Mouse (Mus musculus) embryonic facial prominence, embryonic 15.5 days (tissue): ENCODE results near the gene Brd1. TPM values are rescaled to one million over a fixed set of nuclear protein-coding genes. Genes with fewer than 3 reads are reported as not detected.

Experiments used
- ATAC-seq: fragments of 200-750 bp; cut with Nextera tagmentation; 2 replicates; pipeline ENCODE4 v1.8.0; 2017; ENCODE audit warnings: low read depth, moderate TSS enrichment; ENCODE audit not compliant: insufficient number of reproducible peaks, low FRiP score, low TSS enrichment
- H3K27ac ChIP-seq: fragments of 300-500 bp; sonication (generic); replicated peaks from 2 replicates; pipeline ENCODE4 v1.5.1; 2015; ENCODE audit warnings: mild to moderate bottlenecking, inconsistent platforms
- H3K27me3 ChIP-seq: fragments of 300-500 bp; sonication (generic); 2 replicates; pipeline ENCODE4 v1.6.1; 2015; ENCODE audit warnings: inconsistent platforms
- H3K36me3 ChIP-seq: fragments of 300-500 bp; sonication (generic); 2 replicates; pipeline ENCODE4 v1.6.1; 2015; ENCODE audit warnings: mild to moderate bottlenecking, inconsistent platforms
- H3K4me1 ChIP-seq: fragments of 300-500 bp; sonication (generic); 2 replicates; pipeline ENCODE4 v1.6.1; 2015; ENCODE audit warnings: inconsistent platforms
- H3K4me2 ChIP-seq: fragments of 300-500 bp; sonication (generic); replicated peaks from 2 replicates; pipeline ENCODE4 v1.6.1; 2015; ENCODE audit warnings: mild to moderate bottlenecking, inconsistent platforms
- H3K4me3 ChIP-seq: fragments of 300-500 bp; sonication (generic); replicated peaks from 2 replicates; pipeline ENCODE4 v1.5.1; 2015; ENCODE audit warnings: mild to moderate bottlenecking, inconsistent platforms
- H3K9ac ChIP-seq: fragments of 300-500 bp; sonication (generic); 2 replicates; pipeline ENCODE4 v1.6.1; 2015; ENCODE audit warnings: inconsistent platforms
- H3K9me3 ChIP-seq: fragments of 300-500 bp; sonication (generic); replicated peaks from 2 replicates; pipeline ENCODE4 v1.6.1; 2016; ENCODE audit warnings: inconsistent platforms
- WGBS: fragments of 180-500 bp; shearing (Covaris S2); methylation state at CpG from one replicate; pipeline ENCODE4 v1.1.7; 2015; 5-methylcytosine and 5-hydroxymethylcytosine counted together
- polyA plus RNA-seq: library from polyadenylated mRNA; unstranded; fragments of >200 nt; fragmentation: Nextera tagmentation; extraction: Ambion mirVana; gene quantifications from 2 replicates; pipeline ENCODE4 v1.2.1, GENCODE M21; 2015

Brd1 gene
- polyA plus RNA-seq, 1 experiment from 2014 or later: 21.3 TPM

DNA sequence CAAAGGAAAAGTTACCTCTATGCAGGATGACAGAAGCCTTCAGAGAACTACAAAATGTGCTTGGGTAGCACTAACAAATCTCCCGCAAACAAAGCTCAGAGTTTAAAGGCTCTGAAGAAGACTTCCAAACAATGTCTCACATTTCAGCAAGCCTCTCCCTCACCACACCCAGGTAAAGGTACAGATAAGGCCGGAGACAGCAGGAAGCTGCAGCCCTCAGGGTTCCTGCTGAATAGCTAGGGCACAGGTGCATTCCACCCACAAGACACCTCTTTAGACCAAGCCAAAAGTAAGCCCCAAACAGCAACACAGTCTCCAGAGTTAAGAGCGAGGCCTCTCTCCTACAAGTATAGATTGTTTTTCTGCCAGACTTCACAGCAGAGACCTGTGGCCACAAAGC, 3.3 kb downstream of the Brd1 start:
- Histone ChIP-seq H3K36me3 (peaks cover 37% of the 10 kb centered on the region), H3K9me3 (no peaks in the 10 kb centered on the region), H3K4me2 (no peak overlapping the region), H3K27ac (no peak overlapping the region), H3K4me3 (no peak overlapping the region), H3K4me1 (peaks cover 38% of the 10 kb centered on the region), H3K9ac (no peak overlapping the region), H3K27me3 (no peaks in the 10 kb centered on the region)
- ATAC-seq: no peak
- WGBS: 67% methylated on average over 3 of the region's 3 CpGs

DNA sequence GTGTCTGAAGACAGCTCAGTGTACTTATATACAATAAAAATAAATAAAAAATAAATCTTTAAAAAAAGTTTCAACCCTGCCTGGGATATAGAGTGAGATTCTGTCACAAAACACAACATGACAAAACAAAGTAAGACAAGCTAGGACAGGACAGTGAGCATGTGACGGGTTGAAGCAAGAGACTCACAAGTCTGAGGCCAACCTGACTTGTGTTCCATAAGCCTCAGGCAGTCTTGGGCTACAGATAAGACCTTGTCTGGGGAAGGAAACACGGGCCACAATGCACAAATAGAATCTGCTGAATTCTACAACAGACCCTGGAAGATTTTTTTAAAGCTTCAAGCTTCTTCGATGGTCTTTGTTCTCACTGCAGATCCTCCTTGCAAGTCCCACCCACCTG, 6.8 kb downstream of the Brd1 start:
- no peak for ATAC-seq
- Histone ChIP-seq H3K27me3 (no peaks in the 10 kb centered on the region), H3K27ac (no peak overlapping the region), H3K36me3 (peaks cover 68% of the 10 kb centered on the region), H3K9me3 (no peaks in the 10 kb centered on the region), H3K4me3 (no peak overlapping the region), H3K9ac (no peak overlapping the region), H3K4me2 (no peak overlapping the region), H3K4me1 (peaks cover 27% of the 10 kb centered on the region)
- WGBS: 63% methylated on average over 3 of the region's 3 CpGs

- Histone ChIP-seq H3K9ac (no peak overlapping the region), H3K4me2 (no peak overlapping the region), H3K36me3 (peaks cover 78% of the 10 kb centered on the region), H3K27me3 (no peaks in the 10 kb centered on the region), H3K4me1 (peaks cover 10% of the 10 kb centered on the region; the same call in 1 of the 2 replicates), H3K27ac (no peak overlapping the region), H3K9me3 (no peaks in the 10 kb centered on the region), H3K4me3 (no peak overlapping the region)
- no peak for ATAC-seq
- WGBS: 88% methylated on average over 5 of the region's 5 CpGs
These were observed 9.0 kb downstream of the Brd1 start for GRCm38 (mm10) chr15:88725036-88725435.

GRCm38 (mm10) chr15:88724311-88724710, 9.7 kb downstream of the Brd1 start:
- WGBS: 57% methylated on average over 7 of the region's 7 CpGs
- no peaks in the 10 kb centered on the region for H3K27me3 ChIP-seq
- ATAC-seq: no peak
- H3K27ac ChIP-seq: no peak overlapping the region
- no peak overlapping the region for H3K4me2 ChIP-seq
- peaks cover 9% of the 10 kb centered on the region; the same call in 1 of the 2 replicates for H3K4me1 ChIP-seq
- H3K4me3 ChIP-seq: no peak overlapping the region
- no peaks in the 10 kb centered on the region for H3K9me3 ChIP-seq
- no peak overlapping the region for H3K9ac ChIP-seq
- peaks cover 76% of the 10 kb centered on the region for H3K36me3 ChIP-seq

DNA sequence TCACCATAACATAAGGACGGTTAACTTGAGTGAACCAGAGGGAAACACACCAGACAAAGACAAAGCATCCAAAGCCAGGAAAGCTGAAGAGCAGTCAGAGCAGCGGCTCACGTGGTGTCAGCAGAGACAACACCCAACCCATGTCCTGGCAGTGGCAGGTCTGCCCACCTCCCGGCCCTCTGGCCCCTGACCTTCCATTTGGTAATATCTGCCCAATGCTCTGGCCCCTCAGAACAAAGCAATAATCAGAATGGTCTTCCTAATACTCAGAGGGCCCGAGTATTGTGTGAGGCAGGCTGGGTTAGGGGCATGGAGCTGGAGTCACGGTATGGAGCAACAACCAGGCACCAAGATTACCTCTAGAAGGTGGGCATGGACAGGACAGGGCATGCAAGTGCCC, 10.8 kb downstream of the Brd1 start:
- H3K4me3 ChIP-seq: no peak overlapping the region
- WGBS: 86% methylated on average over 6 of the region's 6 CpGs
- H3K27me3 ChIP-seq: no peaks in the 10 kb centered on the region
- H3K36me3 ChIP-seq: peaks cover 73% of the 10 kb centered on the region
- no peak overlapping the region for H3K9ac ChIP-seq
- no peaks in the 10 kb centered on the region for H3K4me1 ChIP-seq
- H3K9me3 ChIP-seq: no peaks in the 10 kb centered on the region
- H3K27ac ChIP-seq: no peak overlapping the region
- ATAC-seq: no peak
- no peak overlapping the region for H3K4me2 ChIP-seq

- 59% methylated on average over 9 of the region's 9 CpGs for WGBS
- no peak for ATAC-seq
- H3K4me2 ChIP-seq: no peak overlapping the region
- no peaks in the 10 kb centered on the region for H3K27me3 ChIP-seq
- H3K4me3 ChIP-seq: no peak overlapping the region
- H3K4me1 ChIP-seq: peaks cover 9% of the 10 kb centered on the region; the same call in 1 of the 2 replicates
- H3K9ac ChIP-seq: no peak overlapping the region
- no peak overlapping the region for H3K27ac ChIP-seq
- H3K9me3 ChIP-seq: no peaks in the 10 kb centered on the region
- H3K36me3 ChIP-seq: peaks cover 85% of the 10 kb centered on the region
These were observed 16.8 kb downstream of the Brd1 start for GRCm38 (mm10) chr15:88717239-88717638.

DNA sequence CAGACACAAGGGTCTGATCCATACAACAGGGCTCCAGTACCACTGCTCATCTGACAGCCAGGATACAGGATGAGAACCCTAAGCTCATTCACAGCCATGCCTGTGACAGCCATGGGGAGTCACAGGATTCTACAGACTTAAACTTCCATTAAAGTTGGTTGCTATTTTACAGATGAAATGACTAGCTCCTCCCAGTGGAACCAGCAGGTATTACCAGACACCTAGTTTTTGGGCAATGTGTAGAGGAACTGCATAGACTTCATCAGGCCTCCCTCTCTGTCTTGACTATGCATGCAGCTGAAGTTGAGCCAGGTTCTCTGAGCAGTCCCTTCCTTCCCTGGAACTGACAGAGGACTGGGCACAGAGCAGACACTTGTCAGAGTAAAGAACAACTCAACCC, 17.7 kb downstream of the Brd1 start:
- no peak overlapping the region for H3K27ac ChIP-seq
- H3K4me1 ChIP-seq: peaks cover 9% of the 10 kb centered on the region; the same call in 1 of the 2 replicates
- H3K36me3 ChIP-seq: peaks cover 85% of the 10 kb centered on the region
- no peak overlapping the region for H3K4me3 ChIP-seq
- no peak overlapping the region for H3K9ac ChIP-seq
- no peak for ATAC-seq
- no peaks in the 10 kb centered on the region for H3K9me3 ChIP-seq
- no peaks in the 10 kb centered on the region for H3K27me3 ChIP-seq
- no peak overlapping the region for H3K4me2 ChIP-seq

DNA sequence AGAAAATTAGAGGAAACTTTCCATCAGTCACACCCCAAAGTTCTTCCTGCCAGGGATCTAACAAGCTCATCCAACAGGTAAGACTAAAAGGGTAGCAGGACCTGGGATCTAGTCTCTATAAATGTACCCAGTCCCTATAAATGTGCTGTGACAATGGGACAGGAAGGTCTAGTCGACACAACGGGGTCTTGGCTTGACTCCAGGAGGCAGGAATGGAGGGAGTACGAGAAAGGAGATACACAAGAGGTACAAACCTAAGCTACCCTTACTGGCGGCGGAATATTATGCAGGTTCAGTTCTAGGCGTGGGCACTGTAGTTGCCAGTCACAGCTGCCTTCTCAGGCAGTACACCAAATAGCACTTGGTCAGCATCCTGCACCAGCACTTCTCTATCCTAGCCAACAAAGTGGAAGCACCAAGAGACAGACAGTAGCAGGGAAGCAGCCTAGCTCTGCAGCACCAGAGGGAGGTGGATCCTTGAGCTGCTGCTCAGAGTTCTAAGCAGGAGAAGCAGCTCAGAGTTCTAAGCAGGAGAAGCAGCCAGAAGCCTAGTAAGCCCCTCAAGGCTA, 19.9 kb downstream of the Brd1 start:
- no peaks in the 10 kb centered on the region for H3K27me3 ChIP-seq
- H3K36me3 ChIP-seq: peaks cover 92% of the 10 kb centered on the region
- ATAC-seq: no peak
- no peak overlapping the region for H3K9ac ChIP-seq
- H3K4me3 ChIP-seq: no peak overlapping the region
- no peaks in the 10 kb centered on the region for H3K9me3 ChIP-seq
- WGBS: 78% methylated on average over 6 of the region's 6 CpGs
- H3K4me1 ChIP-seq: peaks cover 9% of the 10 kb centered on the region; the same call in 1 of the 2 replicates
- no peak overlapping the region for H3K4me2 ChIP-seq
- no peak overlapping the region for H3K27ac ChIP-seq

- Histone ChIP-seq H3K9me3 (no peaks in the 10 kb centered on the region), H3K36me3 (peaks cover 98% of the 10 kb centered on the region), H3K4me2 (no peak overlapping the region), H3K9ac (no peak overlapping the region), H3K27ac (no peak overlapping the region), H3K4me1 (peaks cover 5% of the 10 kb centered on the region; the same call in 1 of the 2 replicates), H3K4me3 (no peak overlapping the region), H3K27me3 (no peaks in the 10 kb centered on the region)
- WGBS: 90% methylated on average over 15 of the region's 15 CpGs
- no peak for ATAC-seq
These were observed 21.5 kb downstream of the Brd1 start for GRCm38 (mm10) chr15:88712501-88712900.

- no peaks in the 10 kb centered on the region for H3K4me1 ChIP-seq
- H3K27ac ChIP-seq: no peak overlapping the region
- H3K4me2 ChIP-seq: no peak overlapping the region
- 92% methylated on average over 5 of the region's 5 CpGs for WGBS
- no peak overlapping the region for H3K9ac ChIP-seq
- H3K4me3 ChIP-seq: no peak overlapping the region
- H3K27me3 ChIP-seq: no peaks in the 10 kb centered on the region
- ATAC-seq: no peak
- H3K9me3 ChIP-seq: no peaks in the 10 kb centered on the region
- H3K36me3 ChIP-seq: peaks cover 91% of the 10 kb centered on the region
These were observed 24.2 kb downstream of the Brd1 start for GRCm38 (mm10) chr15:88709878-88710277.

GRCm38 (mm10) chr15:88708657-88709511, 25.1 kb downstream of the Brd1 start:
- WGBS: 76% methylated on average over 13 of the region's 13 CpGs
- no peaks in the 10 kb centered on the region for H3K9me3 ChIP-seq
- no peak for ATAC-seq
- no peaks in the 10 kb centered on the region for H3K27me3 ChIP-seq
- no peak overlapping the region for H3K9ac ChIP-seq
- no peak overlapping the region for H3K4me3 ChIP-seq
- no peak overlapping the region for H3K4me2 ChIP-seq
- H3K27ac ChIP-seq: no peak overlapping the region
- H3K4me1 ChIP-seq: no peaks in the 10 kb centered on the region
- peaks cover 89% of the 10 kb centered on the region for H3K36me3 ChIP-seq
